ENCODE assay signal across 8 mouse cellular contexts in genomic region chr15:97963329-97963988, GRCm38 (mm10). TPM values are rescaled to one million over a fixed set of nuclear protein-coding genes. Genes with fewer than 3 reads are reported as not detected.
A peak's percentile ranks its signal among the peaks of the same experiment; 100 is the strongest.
DNase-seq lines count a peak whose midpoint lies in the region; ATAC-seq and TF ChIP-seq lines count a peak whose summit lies in the region.

No protein-coding gene starts in this region.

- 4% methylated on average over 13 of the region's 13 CpGs for WGBS in cerebellum, adult 2 months
- WGBS in forebrain, embryonic 13.5 days: 11% methylated on average over 13 of the region's 13 CpGs
- WGBS in liver, embryonic 15.5 days (ENCODE audit: insufficient replicate concordance): 7% methylated on average over 13 of the region's 13 CpGs

- no peaks in the 10 kb centered on the region for H3K9me3 ChIP-seq in forebrain, embryonic 13.5 days (replicated peaks)
- no peaks in the 10 kb centered on the region for H3K9me3 ChIP-seq in liver, embryonic 15.5 days (replicated peaks)

- no peak for TF ChIP-seq POLR2A in cerebellum, adult 2 months (IDR thresholded peaks at IDR 0.05; ENCODE audit: borderline replicate concordance, insufficient read depth, low read length)

- no peaks in the 10 kb centered on the region for H3K4me1 ChIP-seq in cerebellum, adult 2 months (ENCODE audit: control insufficient read depth, insufficient read depth, low read length)
- H3K4me1 ChIP-seq in forebrain, embryonic 13.5 days: peaks cover 16% of the 10 kb centered on the region
- H3K4me1 ChIP-seq in liver, embryonic 15.5 days (replicated peaks): peaks cover 18% of the 10 kb centered on the region

- no peak overlapping the region; the same call in 1 of the 2 replicates for H3K27ac ChIP-seq in cerebellum, adult 2 months (ENCODE audit: insufficient read depth, low read length)
- H3K27ac ChIP-seq in forebrain, embryonic 13.5 days: peak overlapping the region; percentile 80; the same call in 1 of the 2 replicates
- 0 out of 2 replicates have a peak overlapping the region, but pooled peaks have one; percentile 34 for H3K27ac ChIP-seq in liver, embryonic 15.5 days (replicated peaks)

- ATAC-seq in forebrain, embryonic 13.5 days: peak; percentile 19
- ATAC-seq in liver, embryonic 15.5 days (ENCODE audit: insufficient read depth): no peak

- no peak for DNase-seq in cerebellum, adult 2 months
- no peak for DNase-seq in cerebellum, postnatal 10 days
- peak; percentile 38 for DNase-seq in retina, embryonic 14.5 days (ENCODE audit: low spot score)
- DNase-seq in retina, postnatal 1 day: no peak
- DNase-seq in adrenal gland, postnatal 10 days: no peak
- DNase-seq in gastrocnemius, adult 8-10 months (ENCODE audit: low spot score in 2 of 2): no peak

- 0 out of 2 replicates have a peak, but pooled peaks have one; percentile 1 for TF ChIP-seq CTCF in cerebellum, adult 2 months (IDR thresholded peaks at IDR 0.05; ENCODE audit: borderline replicate concordance, insufficient read depth, low read depth, low read length)

- peak overlapping the region; percentile 74 for H3K9ac ChIP-seq in forebrain, embryonic 13.5 days
- H3K9ac ChIP-seq in liver, embryonic 15.5 days: peak overlapping the region; percentile 72

- peak overlapping the region; percentile 72 for H3K4me2 ChIP-seq in forebrain, embryonic 13.5 days
- H3K4me2 ChIP-seq in liver, embryonic 15.5 days: peak overlapping the region; percentile 95

- peak overlapping the region; percentile 65 for H3K4me3 ChIP-seq in cerebellum, adult 2 months (replicated peaks; ENCODE audit: insufficient read depth, low read depth, low read length)
- H3K4me3 ChIP-seq in forebrain, embryonic 13.5 days: peak overlapping the region; percentile 55
- H3K4me3 ChIP-seq in liver, embryonic 15.5 days (replicated peaks): peak overlapping the region; percentile 72

- H3K36me3 ChIP-seq in forebrain, embryonic 13.5 days (ENCODE audit: poor library complexity, severe bottlenecking): no peaks in the 10 kb centered on the region
- no peaks in the 10 kb centered on the region for H3K36me3 ChIP-seq in liver, embryonic 15.5 days (replicated peaks)

- no peaks in the 10 kb centered on the region for H3K27me3 ChIP-seq in cerebellum, adult 2 months (ENCODE audit: control insufficient read depth, insufficient read depth, low read length)
- H3K27me3 ChIP-seq in forebrain, embryonic 13.5 days: no peaks in the 10 kb centered on the region
- no peaks in the 10 kb centered on the region for H3K27me3 ChIP-seq in liver, embryonic 15.5 days

RNA-seq across cellular contexts. Expression of gene Tmem106c, which starts 0.5 kb away (rescaled TPM):
- 74.1 and 74.5 TPM in 2 replicates for polyA plus RNA-seq in cerebellum, adult 2 months (2012; rRNA removed)
- polyA plus RNA-seq in forebrain, embryonic 13.5 days (2015; fragmentation: Nextera tagmentation; extraction: Ambion mirVana): 46.9 and 56.2 TPM in 2 replicates
- polyA plus RNA-seq in liver, embryonic 15.5 days (2015; fragmentation: Nextera tagmentation; extraction: Ambion mirVana): 14.2 and 15.8 TPM in 2 replicates
- total RNA-seq in adrenal gland, postnatal 10 days (2021): 10 to 100 TPM; 38.1 to 49.5 TPM
- 1 to 10 TPM; 4.3 to 8.5 (median 6.5) TPM for total RNA-seq in gastrocnemius, adult 8-10 months (2022)

RNA-seq across cellular contexts. Expression of gene Col2a1, which starts 41.0 kb away (rescaled TPM):
- 2.2 and 2.4 TPM in 2 replicates for polyA plus RNA-seq in cerebellum, adult 2 months (2012; rRNA removed)
- 31.8 and 39.6 TPM in 2 replicates for polyA plus RNA-seq in forebrain, embryonic 13.5 days (2015; fragmentation: Nextera tagmentation; extraction: Ambion mirVana)
- polyA plus RNA-seq in liver, embryonic 15.5 days (2015; fragmentation: Nextera tagmentation; extraction: Ambion mirVana): 0.48 and 5.3 TPM in 2 replicates
- 10 to 100 TPM in 1 of 2 experiments, under 1 TPM in 1; 0.33 to 17.3 TPM for total RNA-seq in adrenal gland, postnatal 10 days (2021)
- total RNA-seq in gastrocnemius, adult 8-10 months (2022): under 1 TPM; 0.19 to 0.51 (median 0.38) TPM

RNA-seq across cellular contexts. Expression of gene Vdr, which starts 53.0 kb away (rescaled TPM):
- 0.41 and 0.46 TPM in 2 replicates for polyA plus RNA-seq in cerebellum, adult 2 months (2012; rRNA removed)
- polyA plus RNA-seq in forebrain, embryonic 13.5 days (2015; fragmentation: Nextera tagmentation; extraction: Ambion mirVana): 0.05 TPM in 1 of 2 replicates, not detected in the other
- 0.14 and 0.15 TPM in 2 replicates for polyA plus RNA-seq in liver, embryonic 15.5 days (2015; fragmentation: Nextera tagmentation; extraction: Ambion mirVana)
- 1 to 10 TPM; 5.3 to 5.4 TPM for total RNA-seq in adrenal gland, postnatal 10 days (2021)
- total RNA-seq in gastrocnemius, adult 8-10 months (2022): under 1 TPM in 3 of 4 experiments, not detected in 1; 0.07 to 0.13 (median 0.10) TPM
